Mouse (Mus musculus) stomach, postnatal 0 days (tissue): ENCODE results near the gene Phc1.

Experiments used
- CTCF ChIP-seq: IDR thresholded peaks from 2 replicates; pipeline ENCODE4 v1.5.1; 2016; ENCODE audit warnings: antibody characterized with exemption, low read depth, mild to moderate bottlenecking, moderate library complexity
- EP300 ChIP-seq: optimal IDR thresholded peaks from 2 replicates; pipeline ENCODE3; 2016; ENCODE audit warnings: antibody characterized with exemption

GRCm38 (mm10) chr6:122384886-122385285, 44.5 kb upstream of the Phc1 start:
- no peak for TF ChIP-seq CTCF
- TF ChIP-seq EP300: no peak
